Mouse (Mus musculus) adrenal gland, adult (tissue): ENCODE measurements around the gene Gclc.

Source experiments
- DNase-seq, 2 experiments: peaks; one replicate each; pipeline ENCODE4 v3.0.0; 2022 to 2023; ENCODE audit warnings: low spot score in 1 of 2; ENCODE audit not compliant: inconsistent age in 2 of 2

Gclc gene

GRCm38 (mm10) chr9:77753853-77754727 lies at the start of gene Gclc:
TSS of gene Gclc (plus strand) at chr9:77754535.
- peak; percentile 93 to 98 for DNase-seq

GRCm38 (mm10) chr9:77706515-77706914 lies 47.8 kb upstream of the Gclc start:
- no peak for DNase-seq

- no peak for DNase-seq
Measured at GRCm38 (mm10) chr9:77707433-77708139, 46.7 kb upstream of the Gclc start.

- DNase-seq = no peak
Measured at GRCm38 (mm10) chr9:77708950-77709349, 45.4 kb upstream of the Gclc start.

- no peak for DNase-seq
Measured at GRCm38 (mm10) chr9:77711021-77711569, 43.2 kb upstream of the Gclc start.

DNA sequence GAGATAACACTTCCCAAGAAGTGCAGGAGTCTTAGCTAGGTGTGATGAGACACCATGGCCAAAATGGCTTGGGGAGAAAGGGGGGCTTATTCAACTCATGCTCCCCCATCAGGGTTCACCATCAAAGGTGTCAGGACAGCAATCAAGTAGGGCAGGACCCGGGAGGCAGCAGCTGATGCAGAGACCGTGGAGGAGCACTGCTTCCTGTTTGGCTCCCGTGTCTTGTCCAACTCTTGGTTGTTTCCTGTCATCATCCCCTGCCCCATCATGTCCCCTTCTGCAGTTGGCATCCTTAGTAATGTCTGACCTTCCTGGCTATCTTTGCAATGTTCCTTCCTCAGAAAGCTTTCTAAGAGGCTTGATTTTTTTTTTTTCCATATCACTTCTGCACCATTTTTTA lies 41.5 kb upstream of the Gclc start:
- DNase-seq = no peak

- DNase-seq = peak in 1 of 2 experiments; percentile 33
Measured at GRCm38 (mm10) chr9:77713301-77713700, 41.0 kb upstream of the Gclc start.

DNA sequence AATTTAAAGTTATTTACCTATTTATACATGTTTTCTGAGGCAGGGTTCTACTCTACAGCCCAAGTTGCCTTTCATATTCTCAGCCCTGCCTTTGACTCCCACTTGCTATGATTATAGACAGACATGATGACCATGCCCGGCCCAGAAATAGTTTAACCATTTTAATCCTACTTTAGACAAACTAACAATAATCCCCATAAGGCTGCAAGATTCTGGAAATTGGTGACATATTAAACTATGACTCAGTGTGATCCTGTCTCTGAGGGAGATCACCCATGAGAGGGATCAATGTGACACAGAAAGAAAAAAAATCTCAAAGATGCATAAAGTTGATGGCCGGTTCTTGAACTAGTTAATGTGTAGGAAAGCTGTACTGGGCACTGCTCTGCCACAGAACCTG lies 39.1 kb upstream of the Gclc start:
- DNase-seq = no peak

- no peak for DNase-seq
Measured at GRCm38 (mm10) chr9:77716009-77716408, 38.3 kb upstream of the Gclc start.

GRCm38 (mm10) chr9:77717831-77718435 lies 36.4 kb upstream of the Gclc start:
- no peak for DNase-seq

- DNase-seq = peak in 1 of 2 experiments; percentile 73
Measured at GRCm38 (mm10) chr9:77718816-77719411, 35.4 kb upstream of the Gclc start.

- DNase-seq = no peak
Measured at GRCm38 (mm10) chr9:77719675-77720074, 34.7 kb upstream of the Gclc start.

DNA sequence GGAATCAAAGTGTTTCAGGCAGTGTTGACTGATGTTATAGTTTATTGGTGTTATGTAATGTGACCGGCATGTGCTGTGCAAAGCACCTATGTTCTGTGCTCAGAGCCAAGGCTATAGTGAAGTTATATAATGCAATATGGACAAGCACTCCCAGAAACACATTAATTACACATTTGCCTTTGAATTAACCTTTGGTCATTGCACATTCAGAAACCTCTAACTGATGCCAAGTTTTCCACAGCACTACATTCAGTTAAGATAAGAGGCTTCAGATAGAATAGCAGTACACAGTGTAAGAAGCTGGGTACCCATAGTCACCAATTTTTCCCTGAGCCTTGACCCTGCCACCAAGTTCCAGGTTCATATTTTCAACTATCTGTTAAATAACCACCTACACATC lies 32.0 kb upstream of the Gclc start:
- no peak for DNase-seq

DNA sequence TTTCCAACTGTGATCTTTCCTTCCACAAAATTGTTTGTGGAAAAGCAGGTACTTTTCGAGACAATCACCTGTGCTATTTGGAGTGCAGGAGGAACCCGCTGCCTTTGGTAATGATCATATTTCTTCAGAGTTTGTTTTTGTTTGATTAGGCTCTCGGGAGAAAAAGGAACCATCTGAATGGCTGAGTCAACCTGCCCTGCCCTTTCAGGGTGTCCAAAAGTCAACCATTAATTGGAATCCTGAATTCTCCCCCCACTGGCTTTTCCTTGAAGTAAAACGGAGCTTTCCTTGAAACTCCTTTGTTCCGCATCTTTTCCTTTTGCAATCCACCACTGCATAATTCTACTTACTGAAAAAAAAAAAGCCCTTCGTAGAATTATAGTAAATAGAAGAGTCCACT lies 30.1 kb upstream of the Gclc start:
- DNase-seq = no peak

DNA sequence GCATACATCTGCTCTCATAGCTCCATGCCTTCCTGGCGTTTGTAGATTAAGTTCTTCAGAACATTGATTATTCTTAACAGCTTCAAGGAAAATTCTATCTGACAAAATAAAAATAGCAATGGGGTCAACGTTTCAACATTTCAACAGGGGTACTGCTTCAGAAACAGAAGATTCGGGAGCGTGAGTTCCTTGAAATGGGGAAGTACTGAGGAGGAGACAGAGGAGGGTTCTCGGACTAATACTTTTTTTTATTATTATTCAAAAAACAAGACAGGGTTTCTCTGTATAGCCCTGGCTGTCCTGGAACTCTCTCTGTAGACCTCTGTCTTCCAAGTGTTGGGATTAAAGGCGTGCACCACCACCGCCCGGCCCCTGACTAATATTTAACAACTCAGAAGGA lies 28.9 kb upstream of the Gclc start:
- no peak for DNase-seq

GRCm38 (mm10) chr9:77726018-77726684 lies 28.2 kb upstream of the Gclc start:
- DNase-seq = no peak

DNA sequence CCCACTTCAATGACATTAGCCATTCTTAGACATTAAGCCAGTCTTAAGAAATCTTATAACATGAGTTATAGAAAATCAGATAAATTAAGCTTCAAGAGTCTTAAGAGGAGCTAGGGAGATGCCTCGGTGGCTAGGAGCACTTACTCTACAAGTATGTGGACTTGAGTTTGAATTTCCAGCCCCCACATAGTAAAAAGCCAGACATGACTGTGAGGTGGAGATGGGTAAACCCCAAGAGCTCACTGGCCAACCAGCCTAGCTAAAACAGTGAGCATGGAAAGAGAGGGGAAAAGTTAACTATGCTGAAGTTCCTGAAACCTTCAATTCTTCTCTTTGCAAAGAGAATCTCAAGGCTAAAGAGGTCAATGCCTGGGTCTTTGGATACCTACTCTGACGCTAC lies 27.3 kb upstream of the Gclc start:
- DNase-seq = no peak

DNA sequence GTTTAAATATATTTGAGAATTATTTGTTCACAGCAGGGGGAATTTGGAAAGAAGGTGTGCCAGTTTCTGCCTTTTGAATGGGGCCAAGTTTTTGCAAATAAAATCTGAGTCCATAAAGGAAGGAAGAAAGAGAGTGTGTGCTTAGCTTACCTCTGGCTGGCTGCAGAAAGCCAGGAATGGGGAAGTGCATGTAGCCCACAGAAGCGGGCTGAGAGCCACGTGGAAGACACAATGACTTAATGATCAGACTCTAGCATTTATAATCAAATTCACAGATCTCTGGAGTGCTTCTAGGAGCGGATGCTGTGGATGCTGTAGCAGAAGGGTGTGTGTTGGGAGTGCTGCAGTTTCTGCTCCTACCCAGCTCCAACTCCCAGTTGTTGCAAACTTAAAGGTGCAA lies 22.3 kb upstream of the Gclc start:
- no peak for DNase-seq

GRCm38 (mm10) chr9:77737298-77738041 lies 16.9 kb upstream of the Gclc start:
- DNase-seq = no peak

GRCm38 (mm10) chr9:77741452-77741851 lies 12.9 kb upstream of the Gclc start:
- no peak for DNase-seq
